Mouse (Mus musculus): ENCODE data around the gene Ntng2. TPM values are rescaled to one million over a fixed set of nuclear protein-coding genes. Genes with fewer than 3 reads are reported as not detected.
A peak's percentile ranks its signal among the peaks of the same experiment; 100 is the strongest.

Gene Ntng2
- total and polyA plus RNA-seq, 3 experiments: 0.53 to 3.8 TPM; not detected in 1

DNA sequence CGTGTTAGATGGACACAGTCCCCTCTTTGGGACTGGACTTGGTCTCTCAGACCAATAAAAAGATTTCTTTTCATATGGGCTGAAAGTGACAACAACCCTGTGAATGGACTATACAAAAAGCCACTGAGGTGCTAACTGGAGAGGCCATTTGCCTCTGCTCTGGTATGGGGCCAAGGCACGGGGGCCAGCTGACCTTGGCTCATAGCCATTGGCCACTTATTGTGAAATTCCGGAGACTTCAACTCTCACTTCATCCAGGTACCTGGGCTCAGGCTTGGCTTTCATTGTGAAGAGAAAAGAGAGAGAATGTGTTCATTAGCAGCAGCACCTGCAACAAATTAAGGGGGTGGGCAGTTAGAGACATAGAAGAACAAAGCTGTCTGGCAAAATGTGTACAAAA lies 4.3 kb downstream of the Ntng2 start:
- dilution Hi-C loops (cut with MboI; ENCODE audit: extremely low pct_ligation_motif_present, extremely low pct_unique_long_range_greater_than_20kb, low sequenced_read_pairs): no loop called here
- H3K79me2 ChIP-seq (replicated peaks; ENCODE audit: control insufficient read depth, extremely low read depth, insufficient read depth, poor library complexity, severe bottlenecking): no peaks in the 10 kb centered on the region
- H3K9me3 ChIP-seq (replicated peaks; ENCODE audit: low read length): peaks cover 9% of the 10 kb centered on the region
- no peaks in the 10 kb centered on the region for H3K36me3 ChIP-seq (replicated peaks in 1 of 2; ENCODE audit: control insufficient read depth in 1 of 2, insufficient read depth in 1 of 2, low read length in 1 of 2)
- in situ Hi-C loops (cut with MboI; ENCODE audit: low pct_ligation_motif_present, low pct_unique_long_range_greater_than_20kb, low sequenced_read_pairs): loop anchor here (10.0 kb wide), 1 partner anchor 54 kb away; no protein-coding TSS in a partner anchor
- no peak overlapping the region for H3K4me2 ChIP-seq (ENCODE audit: insufficient read depth, low read depth, poor library complexity, severe bottlenecking)
- no peak overlapping the region for H3K9ac ChIP-seq (ENCODE audit: insufficient read depth, low read depth)
- H3K27ac ChIP-seq (ENCODE audit: insufficient read depth, low read depth): no peak overlapping the region
- TF ChIP-seq TCF12 (IDR thresholded peaks at IDR 0.05; ENCODE audit: low read depth, low read length): no peak
- no peak for TF ChIP-seq MYC (IDR thresholded peaks at IDR 0.05; ENCODE audit: low read depth, low read length)
- no peak for TF ChIP-seq PAX5 (IDR thresholded peaks at IDR 0.05; ENCODE audit: low read length)
- TF ChIP-seq MAX (IDR thresholded peaks at IDR 0.05; ENCODE audit: low read length): no peak
- no peak for TF ChIP-seq JUND (conservative IDR thresholded peaks at IDR 0.05; ENCODE audit: low read depth, low read length)
- no peak for TF ChIP-seq JUN (IDR thresholded peaks at IDR 0.05; ENCODE audit: insufficient read depth, low read depth, low read length)
- TF ChIP-seq POLR2A (IDR thresholded peaks at IDR 0.05; ENCODE audit: low read depth, low read length): no peak
- no peak for TF ChIP-seq MXI1 (IDR thresholded peaks at IDR 0.05; ENCODE audit: low read depth, low read length)
- TF ChIP-seq TBP (conservative IDR thresholded peaks at IDR 0.05; ENCODE audit: low read depth, low read length): no peak
- no peak for TF ChIP-seq EP300 (IDR thresholded peaks at IDR 0.05; ENCODE audit: low read length)
- TF ChIP-seq MAZ (IDR thresholded peaks at IDR 0.05; ENCODE audit: low read depth, low read length): no peak
- no peak for TF ChIP-seq IRF4 (IDR thresholded peaks at IDR 0.05; ENCODE audit: low read depth, low read length)
- no peak for DNase-seq (ENCODE audit: extremely low read depth)
- peaks cover 82% of the 10 kb centered on the region for H3K27me3 ChIP-seq (replicated peaks)
- H3K4me1 ChIP-seq (ENCODE audit: control insufficient read depth in 1 of 2, insufficient read depth in 2 of 2): peaks cover 28 to 48% of the 10 kb centered on the region in 2 experiments
- H3K4me3 ChIP-seq (replicated peaks in 1 of 3; ENCODE audit: low read depth in 2 of 3, low read length in 2 of 3, poor library complexity in 1 of 3): no peak overlapping the region

DNA sequence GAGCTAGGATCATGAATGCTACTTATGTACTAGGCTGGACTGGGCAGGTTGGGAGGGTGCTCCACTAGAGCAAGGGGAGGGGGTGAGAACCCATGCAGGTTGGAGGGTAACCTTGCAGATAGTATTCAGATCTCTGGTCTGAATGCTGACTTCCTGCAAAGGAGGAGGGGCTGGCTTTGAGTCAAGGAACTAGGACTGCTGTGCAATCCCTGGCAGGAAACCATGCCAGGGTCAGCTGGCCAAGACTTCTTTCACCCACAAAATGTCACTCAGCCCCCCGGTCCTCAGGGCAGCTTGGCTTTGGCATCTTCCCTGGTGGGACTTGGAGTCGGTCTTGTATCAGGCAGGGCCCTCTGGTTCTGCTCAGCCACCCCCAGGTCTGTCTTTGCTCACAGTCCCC lies 5.4 kb downstream of the Ntng2 start:
- Histone ChIP-seq H3K4me2 (ENCODE audit: insufficient read depth, low read depth, poor library complexity, severe bottlenecking) (peak overlapping the region; percentile 58), H3K79me2 (replicated peaks; ENCODE audit: control insufficient read depth, extremely low read depth, insufficient read depth, poor library complexity, severe bottlenecking) (no peaks in the 10 kb centered on the region), H3K27ac (ENCODE audit: insufficient read depth, low read depth) (peak overlapping the region; percentile 92), H3K27me3 (replicated peaks) (peaks cover 80% of the 10 kb centered on the region), H3K9ac (ENCODE audit: insufficient read depth, low read depth) (no peak overlapping the region), H3K4me1 (ENCODE audit: control insufficient read depth in 1 of 2, insufficient read depth in 2 of 2) (peaks cover 28 to 40% of the 10 kb centered on the region in 2 experiments), H3K36me3 (replicated peaks in 1 of 2; ENCODE audit: control insufficient read depth in 1 of 2, insufficient read depth in 1 of 2, low read length in 1 of 2) (no peaks in the 10 kb centered on the region), H3K4me3 (replicated peaks in 1 of 3; ENCODE audit: low read depth in 2 of 3, low read length in 2 of 3, poor library complexity in 1 of 3) (no peak overlapping the region), H3K9me3 (replicated peaks; ENCODE audit: low read length) (peaks cover 9% of the 10 kb centered on the region)
- dilution Hi-C loops (cut with MboI; ENCODE audit: extremely low pct_ligation_motif_present, extremely low pct_unique_long_range_greater_than_20kb, low sequenced_read_pairs): no loop called here
- DNase-seq (ENCODE audit: extremely low read depth): no peak
- no peak for TF ChIP-seq ETS1 (conservative IDR thresholded peaks at IDR 0.05; ENCODE audit: low read depth, low read length)
- TF ChIP-seq JUND (conservative IDR thresholded peaks at IDR 0.05; ENCODE audit: low read depth, low read length): no peak
- TF ChIP-seq TCF12 (IDR thresholded peaks at IDR 0.05; ENCODE audit: low read depth, low read length): peak; percentile 3; the same call in 1 of the 2 replicates
- no peak for TF ChIP-seq GABPA (IDR thresholded peaks at IDR 0.05; ENCODE audit: insufficient replicate concordance, low read depth, low read length)
- TF ChIP-seq ELF1 (IDR thresholded peaks at IDR 0.05; ENCODE audit: low read depth, low read length): no peak
- TF ChIP-seq CHD1 (IDR thresholded peaks at IDR 0.05; ENCODE audit: low read depth, low read length): no peak
- in situ Hi-C loops (cut with MboI; ENCODE audit: low pct_ligation_motif_present, low pct_unique_long_range_greater_than_20kb, low sequenced_read_pairs): loop anchor here (10.0 kb wide), 1 partner anchor 53 kb away; no protein-coding TSS in a partner anchor

Data from CH12.LX (cell line).